Mouse (Mus musculus): ENCODE measurements at regions not wholly inside any gene's neighbourhood (a gene's known extent, or its start where the extent isn't known, plus 50 kb on each side); places are given as distances from the start of the nearest gene placed in this dataset.
A peak's percentile ranks its signal among the peaks of the same experiment; 100 is the strongest.

DNA sequence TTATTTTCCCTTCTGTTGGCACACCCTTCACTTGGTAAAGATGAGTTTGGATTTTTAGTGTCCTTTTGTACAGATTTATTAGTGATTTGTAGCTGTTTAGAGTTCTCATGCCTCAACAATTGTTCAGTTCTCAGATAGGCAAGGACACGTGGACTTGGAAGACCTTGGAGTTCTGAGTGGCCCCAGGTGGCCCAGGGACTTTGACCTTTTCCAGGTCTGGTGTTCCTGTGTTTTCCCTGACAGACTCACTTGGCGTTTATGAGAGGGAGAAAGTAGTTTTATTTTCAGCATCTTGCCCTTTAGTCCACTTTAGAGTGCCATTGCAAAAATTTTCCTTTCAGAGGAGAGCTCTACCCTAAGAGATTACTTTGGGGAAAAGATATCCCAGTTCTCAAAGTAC lies 211.2 kb downstream of the Olfm4 start:
- no peak overlapping the region for H3K27ac ChIP-seq
- intact Hi-C loops (cut with DNase I), result no loop called here
- DNase-seq, result no peak
- no peak overlapping the region for H3K4me3 ChIP-seq
- no peak for TF ChIP-seq CTCF (IDR thresholded peaks at IDR 0.05)

DNA sequence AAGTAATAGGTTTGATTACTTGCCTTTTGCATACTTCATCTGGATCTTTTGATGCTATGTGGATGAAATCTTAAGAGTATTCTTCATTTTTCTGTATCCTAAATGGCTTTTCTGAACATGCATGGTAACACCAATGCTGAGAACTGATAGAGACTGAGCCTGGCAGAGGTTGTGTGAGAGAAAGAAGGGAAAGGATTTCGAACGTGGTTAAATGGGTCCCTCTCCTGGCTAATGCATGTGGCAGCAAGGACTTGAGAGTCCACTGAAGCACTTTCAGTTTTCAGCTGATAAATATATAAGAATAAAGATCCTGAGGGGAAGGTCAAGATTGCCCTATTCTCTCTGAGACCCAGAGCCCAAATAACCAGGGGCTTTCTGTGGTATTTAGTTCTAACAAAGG lies 229.0 kb downstream of the Olfm4 start:
- TF ChIP-seq CTCF (IDR thresholded peaks at IDR 0.05), result peak; percentile 7; the same call in 1 of the 2 replicates
- Histone ChIP-seq H3K27ac (no peak overlapping the region), H3K4me3 (no peak overlapping the region)
- no peak for DNase-seq
- intact Hi-C loops (cut with DNase I), result loop anchor here (10.0 kb wide), 1 partner anchor 438 kb away; the partner anchor contains the start of gene Pcdh8

DNA sequence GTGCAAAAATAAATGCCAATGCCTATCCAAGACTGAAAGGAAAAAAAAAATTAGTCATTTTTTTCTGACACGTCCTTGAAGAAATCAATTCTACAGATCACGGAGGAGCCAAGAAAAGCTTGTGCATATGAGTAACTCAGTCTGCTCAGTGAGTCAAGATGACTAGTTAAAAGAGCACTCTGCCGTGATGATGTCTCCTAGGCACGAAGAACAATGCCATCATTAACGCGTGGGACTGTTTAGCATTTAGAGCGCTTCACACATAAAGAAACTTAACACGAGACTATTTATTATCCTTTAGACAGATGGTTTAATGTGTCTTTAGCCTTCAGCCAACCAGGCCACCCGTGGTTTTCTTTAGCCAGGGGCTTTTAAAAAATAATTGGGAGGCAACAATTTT lies 229.8 kb downstream of the Olfm4 start:
- no peak overlapping the region for H3K4me3 ChIP-seq
- intact Hi-C loops (cut with DNase I), result loop anchor here (10.0 kb wide), 1 partner anchor 439 kb away; the partner anchor contains the start of gene Pcdh8
- H3K27ac ChIP-seq, result no peak overlapping the region
- TF ChIP-seq CTCF (IDR thresholded peaks at IDR 0.05), result no peak
- no peak for DNase-seq

DNA sequence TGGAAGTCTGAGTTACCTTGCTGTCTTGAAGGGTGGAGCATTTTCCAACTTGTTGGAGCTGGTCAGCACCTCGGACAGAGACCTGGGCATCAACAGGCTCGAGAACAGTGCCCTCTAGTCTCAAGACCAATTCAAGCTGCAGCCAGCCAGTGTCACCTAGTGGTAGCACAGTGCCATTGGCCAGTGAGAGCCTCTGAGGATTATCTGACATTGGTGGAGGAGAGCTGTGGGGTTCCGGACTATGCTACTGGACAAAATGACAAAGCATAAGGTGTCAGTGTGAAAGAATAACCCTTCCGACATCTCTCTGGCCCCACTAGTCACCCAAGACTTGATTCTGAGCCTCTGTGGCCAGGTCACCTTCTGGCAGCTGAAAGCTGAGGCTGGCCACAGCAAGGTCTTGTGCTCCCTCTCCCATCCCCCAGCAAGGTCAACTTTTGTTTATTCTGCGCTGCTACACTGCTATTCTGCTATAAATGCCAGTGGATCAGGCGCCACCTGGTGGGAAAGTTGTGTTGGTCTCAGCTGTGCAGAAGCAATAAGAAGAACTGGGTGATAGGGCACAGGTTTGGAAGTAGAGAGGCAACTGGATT lies 232.2 kb downstream of the Olfm4 start:
- Histone ChIP-seq H3K27ac (no peak overlapping the region), H3K4me3 (no peak overlapping the region)
- peak; percentile 42 for DNase-seq
- peak; percentile 64 for TF ChIP-seq CTCF (IDR thresholded peaks at IDR 0.05)
- intact Hi-C loops (cut with DNase I), result loop anchor here (10.0 kb wide), 1 partner anchor 441 kb away; the partner anchor contains the start of gene Pcdh8

DNA sequence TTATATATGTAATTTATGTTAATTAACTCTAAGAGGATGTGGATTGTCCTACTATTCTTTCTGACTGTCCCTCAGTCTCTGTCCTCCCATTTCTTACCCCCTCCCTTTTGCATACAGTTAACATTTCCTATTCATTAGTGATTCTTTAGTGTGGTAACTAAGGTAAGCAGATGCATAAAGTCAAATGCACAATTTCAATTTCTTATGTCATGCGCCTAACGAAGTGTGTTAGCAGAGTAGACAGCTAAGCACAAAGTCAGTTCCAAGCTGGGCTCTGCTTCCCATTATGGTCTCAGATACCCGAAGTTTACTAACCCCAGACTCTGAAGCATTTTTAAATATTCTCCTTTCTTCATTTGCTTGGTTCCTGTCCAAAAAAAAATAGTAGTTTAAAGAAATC lies 248.2 kb downstream of the Olfm4 start:
- no peak for DNase-seq
- Histone ChIP-seq H3K4me3 (no peak overlapping the region), H3K27ac (no peak overlapping the region)
- TF ChIP-seq CTCF (IDR thresholded peaks at IDR 0.05), result no peak
- intact Hi-C loops (cut with DNase I), result no loop called here

DNA sequence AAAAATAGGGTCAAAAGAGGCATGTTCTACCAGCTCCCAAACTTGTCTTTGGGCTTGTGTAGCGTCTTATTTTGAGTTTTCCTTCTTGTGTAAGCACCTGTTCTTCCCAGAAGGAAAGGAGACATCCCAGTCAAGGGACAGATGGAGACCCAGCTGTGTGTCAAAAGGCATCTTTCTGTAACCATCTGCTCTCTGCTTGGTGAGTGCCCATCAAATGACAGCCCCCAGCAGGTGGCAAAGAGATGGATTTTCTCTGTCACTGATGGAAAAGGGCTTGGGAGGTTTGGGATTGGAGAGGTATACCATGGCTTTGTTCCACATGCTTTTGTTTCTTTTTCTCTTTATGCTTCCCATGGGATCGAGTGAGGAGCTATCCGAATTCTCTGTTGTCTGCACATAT lies 249.1 kb downstream of the Olfm4 start:
- no peak overlapping the region for H3K27ac ChIP-seq
- TF ChIP-seq CTCF (IDR thresholded peaks at IDR 0.05), result no peak
- no peak for DNase-seq
- H3K4me3 ChIP-seq, result no peak overlapping the region
- intact Hi-C loops (cut with DNase I), result no loop called here

DNA sequence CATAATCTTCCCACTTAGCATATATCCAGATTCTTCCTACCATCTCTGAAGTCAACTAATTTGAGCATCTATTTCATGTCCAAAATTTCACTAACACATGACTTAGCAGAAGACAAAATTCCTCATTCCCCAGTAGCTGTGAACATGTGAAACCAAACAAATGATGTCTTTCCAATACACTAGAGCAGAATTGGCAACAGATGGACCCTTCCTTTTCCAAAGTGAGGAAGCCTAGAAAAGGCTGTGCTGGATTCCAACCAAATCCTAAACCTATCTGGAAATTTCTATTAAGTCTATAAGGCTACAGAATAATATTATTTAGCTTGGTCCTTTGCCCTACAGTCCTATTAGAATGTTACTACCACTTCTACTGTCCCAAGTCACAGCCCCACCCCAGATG lies 253.3 kb downstream of the Olfm4 start:
- Histone ChIP-seq H3K27ac (no peak overlapping the region), H3K4me3 (no peak overlapping the region)
- intact Hi-C loops (cut with DNase I), result no loop called here
- no peak for DNase-seq
- no peak for TF ChIP-seq CTCF (IDR thresholded peaks at IDR 0.05)

DNA sequence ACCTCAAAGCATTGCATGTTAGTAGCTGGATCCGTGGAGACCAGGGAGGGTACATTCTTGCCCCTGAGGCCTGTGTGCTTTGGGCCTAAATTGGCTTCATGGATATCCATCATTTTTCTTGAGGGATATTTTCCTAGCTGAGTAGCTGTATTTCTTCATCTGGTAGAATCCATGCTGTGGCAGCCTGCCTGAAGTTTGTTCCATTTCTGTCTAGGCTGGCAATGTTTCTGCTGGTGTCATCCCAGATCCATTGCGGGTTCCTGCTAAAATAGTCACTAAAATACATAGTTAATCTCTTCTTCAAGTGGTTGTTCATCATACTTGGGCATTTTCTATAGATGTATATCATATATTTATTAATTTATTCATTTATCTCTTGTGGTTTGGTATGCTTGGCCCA lies 253.7 kb downstream of the Olfm4 start:
- Histone ChIP-seq H3K4me3 (no peak overlapping the region), H3K27ac (no peak overlapping the region)
- intact Hi-C loops (cut with DNase I), result no loop called here
- TF ChIP-seq CTCF (IDR thresholded peaks at IDR 0.05), result no peak
- no peak for DNase-seq

DNA sequence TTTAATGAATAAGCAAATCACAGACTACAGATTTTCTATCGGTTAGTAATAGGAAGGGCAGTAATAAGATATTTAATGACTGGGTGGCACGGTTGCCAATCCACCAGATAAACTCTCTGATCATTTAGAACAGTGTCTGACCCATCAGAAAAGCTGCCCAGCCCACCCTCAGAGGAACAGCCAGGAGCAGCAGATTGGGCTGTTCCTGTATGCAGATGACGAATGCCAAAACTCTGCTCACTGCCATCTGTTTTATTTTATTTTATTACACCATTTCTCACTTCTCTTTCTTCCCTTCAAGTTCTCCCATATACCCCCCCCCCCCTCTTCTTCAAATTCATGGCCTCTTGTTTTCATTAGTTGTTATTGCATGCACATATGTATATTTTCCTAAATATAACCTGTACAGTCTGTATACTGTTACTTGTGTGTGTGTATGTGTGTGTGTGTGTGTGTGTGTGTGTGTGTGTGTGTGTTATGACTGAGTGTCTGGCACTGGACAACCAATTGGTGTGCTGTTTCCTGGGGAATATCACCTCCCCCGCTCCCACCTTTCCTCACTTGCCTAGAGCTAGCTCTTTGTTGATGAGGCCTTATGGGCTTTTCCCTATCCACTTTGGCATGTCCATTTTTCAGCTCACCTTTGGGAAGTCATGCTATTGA lies 260.9 kb downstream of the Olfm4 start:
- no peak for TF ChIP-seq CTCF (IDR thresholded peaks at IDR 0.05)
- no peak overlapping the region for H3K27ac ChIP-seq
- intact Hi-C loops (cut with DNase I), result no loop called here
- no peak for DNase-seq
- no peak overlapping the region for H3K4me3 ChIP-seq

DNA sequence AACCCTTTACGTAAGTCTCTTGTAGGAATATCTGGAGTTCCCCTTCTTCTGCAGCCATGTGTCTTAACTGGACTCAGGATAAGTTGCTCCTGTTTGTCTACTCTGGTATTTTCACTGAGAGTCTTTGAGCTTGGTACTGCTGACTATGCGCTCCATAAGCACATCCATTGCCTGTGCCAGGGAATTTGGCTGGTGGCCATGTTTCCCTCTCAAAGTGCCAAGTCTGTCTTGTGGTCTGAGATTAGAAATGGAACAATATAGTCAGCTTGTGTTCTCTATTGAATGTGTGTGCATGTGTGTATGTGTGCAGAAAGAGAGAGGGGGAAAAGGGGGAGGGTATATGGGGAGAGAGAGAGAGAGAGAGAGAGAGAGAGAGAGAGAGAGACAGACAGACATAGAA lies 263.7 kb downstream of the Olfm4 start:
- TF ChIP-seq CTCF (IDR thresholded peaks at IDR 0.05), result no peak
- H3K27ac ChIP-seq, result no peak overlapping the region
- intact Hi-C loops (cut with DNase I), result no loop called here
- no peak overlapping the region for H3K4me3 ChIP-seq
- DNase-seq, result peak; percentile 42

DNA sequence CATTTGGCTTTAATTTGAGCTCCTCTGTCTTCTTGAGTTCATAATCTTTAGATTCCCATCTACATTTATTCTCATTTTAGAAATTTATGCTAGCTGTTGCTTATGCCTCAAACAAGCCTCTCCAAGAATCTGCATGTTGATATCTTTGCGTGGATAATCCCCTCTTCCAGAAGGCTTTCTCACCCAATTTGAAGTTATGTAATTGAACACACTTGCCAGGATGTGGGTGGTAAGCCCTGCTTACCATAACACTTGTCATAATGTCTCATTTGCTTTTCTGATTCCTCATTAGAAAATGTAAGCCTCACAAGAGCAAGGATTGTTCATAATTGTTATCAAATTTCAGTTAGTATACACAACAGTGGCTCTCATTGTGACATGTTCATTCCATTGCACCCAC lies 266.0 kb downstream of the Olfm4 start:
- no peak overlapping the region for H3K4me3 ChIP-seq
- no peak for DNase-seq
- intact Hi-C loops (cut with DNase I), result no loop called here
- no peak for TF ChIP-seq CTCF (IDR thresholded peaks at IDR 0.05)
- no peak overlapping the region for H3K27ac ChIP-seq

DNA sequence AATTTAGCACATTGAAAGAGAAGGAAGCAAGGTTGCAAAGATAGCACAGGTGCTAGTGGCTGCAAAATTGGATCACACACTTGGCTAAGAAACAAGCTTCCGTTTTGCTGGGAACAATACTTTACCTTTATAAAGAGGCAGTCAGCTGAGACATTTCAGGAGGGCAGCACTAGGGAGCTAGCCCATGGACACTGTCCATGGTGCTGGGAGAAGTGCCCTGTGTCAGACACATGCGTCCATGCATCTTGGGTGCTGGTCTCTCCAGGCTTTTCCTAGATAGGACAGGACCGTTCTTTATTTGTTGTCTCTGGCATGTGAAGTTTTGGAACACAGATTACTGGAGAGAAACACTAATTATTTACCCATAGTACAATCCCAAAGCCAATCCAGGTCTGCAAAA lies 273.2 kb downstream of the Olfm4 start:
- intact Hi-C loops (cut with DNase I), result no loop called here
- Histone ChIP-seq H3K27ac (no peak overlapping the region), H3K4me3 (no peak overlapping the region)
- no peak for TF ChIP-seq CTCF (IDR thresholded peaks at IDR 0.05)
- DNase-seq, result no peak

DNA sequence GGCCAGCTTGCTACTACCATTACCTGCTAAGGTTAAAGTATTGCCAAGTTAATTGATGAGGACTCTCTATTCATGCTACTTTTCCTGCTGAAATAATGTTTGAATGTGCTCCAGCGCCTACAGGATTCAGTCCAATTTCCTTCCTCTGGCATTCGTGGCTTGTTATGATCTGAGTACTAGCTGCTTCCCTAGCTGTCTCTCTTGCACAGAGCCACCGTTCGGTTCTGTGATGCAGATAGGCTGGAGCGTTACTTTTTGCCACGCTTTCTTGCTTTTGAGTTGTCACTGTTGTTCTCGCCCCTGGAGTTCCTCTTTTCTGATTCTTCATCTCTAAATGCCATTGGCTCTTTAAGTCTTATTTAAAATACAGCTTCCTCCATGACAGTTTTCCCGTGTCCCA lies 279.3 kb downstream of the Olfm4 start:
- TF ChIP-seq CTCF (IDR thresholded peaks at IDR 0.05), result no peak
- DNase-seq, result no peak
- intact Hi-C loops (cut with DNase I), result no loop called here
- Histone ChIP-seq H3K4me3 (no peak overlapping the region), H3K27ac (no peak overlapping the region)

DNA sequence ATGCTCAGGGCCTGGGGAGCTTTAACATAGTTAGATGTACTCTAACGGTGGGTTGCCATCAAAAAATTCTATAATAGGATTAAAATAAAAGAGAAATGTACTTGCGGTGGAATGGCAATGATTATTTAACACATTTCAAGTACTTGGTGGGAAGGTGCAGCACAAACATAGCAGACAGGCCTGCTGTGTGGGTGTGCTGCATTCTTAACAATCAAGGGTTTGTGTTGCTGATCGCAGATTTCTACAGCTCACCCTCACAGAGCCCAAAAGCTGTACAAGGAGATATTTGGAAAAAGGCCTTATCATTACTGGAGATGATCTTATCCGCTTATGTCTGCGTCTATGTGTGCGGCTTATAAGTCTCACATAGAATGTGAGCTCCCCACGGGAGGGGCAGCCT lies 281.2 kb downstream of the Olfm4 start:
- intact Hi-C loops (cut with DNase I), result no loop called here
- Histone ChIP-seq H3K4me3 (no peak overlapping the region), H3K27ac (no peak overlapping the region)
- no peak for TF ChIP-seq CTCF (IDR thresholded peaks at IDR 0.05)
- no peak for DNase-seq
